Mouse (Mus musculus) neural tube, embryonic 13.5 days (tissue): ENCODE results near the gene Cblc. TPM values are rescaled to one million over a fixed set of nuclear protein-coding genes. Genes with fewer than 3 reads are reported as not detected.

ENCODE experiments used
- ATAC-seq: fragments of 200-750 bp; cut with Nextera tagmentation; 2 replicates; pipeline ENCODE4 v1.8.0; 2017; ENCODE audit warnings: low read depth, mild to moderate bottlenecking, moderate TSS enrichment, moderate library complexity
- H3K27ac ChIP-seq: fragments of 300-500 bp; sonication (generic); replicated peaks from 2 replicates; pipeline ENCODE4 v1.5.1; 2015; ENCODE audit warnings: moderate library complexity, mild to moderate bottlenecking, inconsistent platforms
- H3K27me3 ChIP-seq: fragments of 300-500 bp; sonication (generic); 2 replicates; pipeline ENCODE4 v1.6.1; 2015; ENCODE audit warnings: mild to moderate bottlenecking, inconsistent platforms
- H3K36me3 ChIP-seq: fragments of 300-500 bp; sonication (generic); 2 replicates; pipeline ENCODE4 v1.6.1; 2015; ENCODE audit warnings: mild to moderate bottlenecking, inconsistent platforms
- H3K4me1 ChIP-seq: fragments of 300-500 bp; sonication (generic); replicated peaks from 2 replicates; pipeline ENCODE4 v1.6.1; 2015; ENCODE audit warnings: inconsistent platforms
- H3K4me2 ChIP-seq: fragments of 300-500 bp; sonication (generic); 2 replicates; pipeline ENCODE4 v1.6.1; 2015; ENCODE audit warnings: inconsistent platforms, mild to moderate bottlenecking, moderate library complexity
- H3K4me3 ChIP-seq: fragments of 300-500 bp; sonication (generic); 2 replicates; pipeline ENCODE4 v1.5.1; 2015; ENCODE audit warnings: mild to moderate bottlenecking, inconsistent platforms
- H3K9ac ChIP-seq: fragments of 300-500 bp; sonication (generic); 2 replicates; pipeline ENCODE4 v1.6.1; 2015; ENCODE audit warnings: moderate library complexity, mild to moderate bottlenecking, inconsistent platforms
- H3K9me3 ChIP-seq: fragments of 300-500 bp; sonication (generic); 2 replicates; pipeline ENCODE4 v1.6.1; 2016; ENCODE audit warnings: inconsistent platforms
- WGBS: fragments of 180-500 bp; shearing (Covaris S2); methylation state at CpG from one replicate; pipeline ENCODE4 v1.1.7; 2015; 5-methylcytosine and 5-hydroxymethylcytosine counted together
- polyA plus RNA-seq: library from polyadenylated mRNA; unstranded; fragments of >200 nt; fragmentation: Nextera tagmentation; extraction: Ambion mirVana; gene quantifications from 2 replicates; pipeline ENCODE4 v1.2.1, GENCODE M21; 2015

Cblc gene
- polyA plus RNA-seq, 1 experiment from 2014 or later = not detected

- 1% methylated on average over 28 of the region's 28 CpGs for WGBS
- Histone ChIP-seq H3K4me2 (peak overlapping the region; percentile 57), H3K4me1 (peaks cover 26% of the 10 kb centered on the region), H3K9me3 (no peaks in the 10 kb centered on the region), H3K27ac (no peak overlapping the region), H3K9ac (peak overlapping the region; percentile 57), H3K27me3 (peaks cover 82% of the 10 kb centered on the region), H3K4me3 (peak overlapping the region; percentile 34), H3K36me3 (no peaks in the 10 kb centered on the region)
- ATAC-seq = peak; percentile 62
Measured at GRCm38 (mm10) chr7:19816224-19816771, 19.7 kb upstream of the Cblc start.

DNA sequence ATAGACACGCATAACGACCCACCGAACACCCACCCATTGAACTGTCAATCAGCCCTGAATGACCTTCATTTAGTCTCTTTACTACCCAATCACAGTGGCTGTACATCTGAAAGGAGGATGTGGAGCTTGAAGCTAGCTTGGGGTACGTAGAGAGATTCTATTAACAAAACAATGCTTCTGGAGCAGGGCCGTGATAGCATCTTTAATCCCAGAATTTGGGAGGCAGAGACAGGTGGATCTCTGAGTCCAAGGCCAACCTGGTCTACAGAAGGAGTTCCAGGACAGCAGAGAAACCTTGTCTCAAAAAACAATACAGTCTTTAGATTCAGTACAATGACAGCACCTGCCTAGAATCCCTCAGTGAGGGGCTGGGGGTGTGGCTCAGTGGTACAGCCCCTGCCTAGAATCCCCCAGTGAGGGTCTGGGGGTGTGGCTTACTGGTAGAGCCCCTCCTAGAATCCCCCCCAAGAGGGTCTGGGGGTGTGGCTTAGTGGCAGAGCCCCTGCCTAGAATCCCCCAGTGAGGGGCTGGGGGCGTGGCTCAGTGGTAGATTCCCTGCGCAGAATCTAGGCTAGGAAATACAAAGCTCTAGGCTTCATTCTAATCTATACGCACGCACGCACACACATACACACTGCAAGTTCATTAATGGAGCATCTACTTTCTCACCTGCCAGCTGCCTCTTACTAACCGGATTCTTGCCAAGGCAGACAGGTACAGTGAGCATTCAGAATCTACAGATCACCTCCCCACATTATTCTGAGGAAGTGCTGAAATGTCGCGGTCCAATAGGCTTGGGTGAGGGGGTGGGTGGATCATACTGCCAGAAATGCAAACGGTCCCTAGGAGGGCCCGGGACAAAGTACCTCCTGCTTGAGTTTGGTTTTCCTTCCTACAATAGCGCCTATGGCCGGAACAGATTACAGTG, 19.0 kb upstream of the Cblc start:
- Histone ChIP-seq H3K27me3 (peaks cover 82% of the 10 kb centered on the region), H3K27ac (no peak overlapping the region), H3K4me2 (peak overlapping the region; percentile 57), H3K36me3 (no peaks in the 10 kb centered on the region), H3K9me3 (no peaks in the 10 kb centered on the region), H3K4me3 (peak overlapping the region; percentile 34), H3K9ac (peak overlapping the region; percentile 57), H3K4me1 (peaks cover 31% of the 10 kb centered on the region)
- WGBS = 27% methylated on average over 17 of the region's 17 CpGs
- peak; percentile 38 for ATAC-seq

- Histone ChIP-seq H3K4me2 (no peak overlapping the region), H3K9ac (no peak overlapping the region), H3K27me3 (peaks cover 92% of the 10 kb centered on the region), H3K9me3 (no peaks in the 10 kb centered on the region), H3K4me3 (no peak overlapping the region), H3K27ac (no peak overlapping the region), H3K36me3 (no peaks in the 10 kb centered on the region), H3K4me1 (peaks cover 41% of the 10 kb centered on the region)
- 86% methylated on average over 6 of the region's 6 CpGs for WGBS
- ATAC-seq = no peak
Measured at GRCm38 (mm10) chr7:19813579-19814122, 17.0 kb upstream of the Cblc start.

GRCm38 (mm10) chr7:19813161-19813560, 16.6 kb upstream of the Cblc start:
- Histone ChIP-seq H3K27ac (no peak overlapping the region), H3K9ac (no peak overlapping the region), H3K4me2 (no peak overlapping the region), H3K27me3 (peaks cover 92% of the 10 kb centered on the region), H3K4me1 (peaks cover 41% of the 10 kb centered on the region), H3K36me3 (no peaks in the 10 kb centered on the region), H3K9me3 (no peaks in the 10 kb centered on the region), H3K4me3 (no peak overlapping the region)
- WGBS = 85% methylated on average over 4 of the region's 4 CpGs
- ATAC-seq = no peak

DNA sequence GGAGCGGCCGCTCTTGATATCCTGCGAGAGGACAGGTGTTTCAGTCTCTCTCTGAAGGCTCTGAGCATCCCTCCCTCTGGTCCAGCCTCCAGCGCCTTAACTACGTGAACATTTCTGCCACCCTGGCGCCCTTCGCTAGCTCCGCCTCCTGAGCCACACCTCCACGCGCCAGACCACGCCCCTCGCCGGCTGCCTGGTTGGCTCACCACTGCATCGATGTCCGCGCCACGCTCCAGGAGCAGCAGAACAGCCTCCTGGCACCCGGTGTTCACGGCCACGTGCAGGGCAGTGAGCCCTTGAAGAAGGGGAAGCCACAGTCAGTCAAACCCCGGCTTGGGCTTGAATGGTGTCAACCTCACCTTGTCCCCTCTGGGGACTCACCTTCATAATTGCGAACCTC, 14.5 kb upstream of the Cblc start:
- Histone ChIP-seq H3K36me3 (no peaks in the 10 kb centered on the region), H3K27ac (no peak overlapping the region), H3K27me3 (peaks cover 75% of the 10 kb centered on the region), H3K9ac (no peak overlapping the region), H3K4me3 (peak overlapping the region; percentile 16), H3K4me1 (peaks cover 22% of the 10 kb centered on the region), H3K9me3 (no peaks in the 10 kb centered on the region), H3K4me2 (peak overlapping the region; percentile 44)
- 5% methylated on average over 22 of the region's 22 CpGs for WGBS
- peak; percentile 33; the same call in 1 of the 2 replicates for ATAC-seq

- Histone ChIP-seq H3K27me3 (peaks cover 63% of the 10 kb centered on the region), H3K27ac (no peak overlapping the region), H3K9ac (peak overlapping the region; percentile 53; the same call in 1 of the 2 replicates), H3K36me3 (no peaks in the 10 kb centered on the region), H3K9me3 (no peaks in the 10 kb centered on the region), H3K4me3 (peak overlapping the region; percentile 25), H3K4me1 (peaks cover 17% of the 10 kb centered on the region), H3K4me2 (peak overlapping the region; percentile 48)
- peak; percentile 34 for ATAC-seq
- 4% methylated on average over 27 of the region's 27 CpGs for WGBS
Measured at GRCm38 (mm10) chr7:19809369-19809768, 12.8 kb upstream of the Cblc start.

DNA sequence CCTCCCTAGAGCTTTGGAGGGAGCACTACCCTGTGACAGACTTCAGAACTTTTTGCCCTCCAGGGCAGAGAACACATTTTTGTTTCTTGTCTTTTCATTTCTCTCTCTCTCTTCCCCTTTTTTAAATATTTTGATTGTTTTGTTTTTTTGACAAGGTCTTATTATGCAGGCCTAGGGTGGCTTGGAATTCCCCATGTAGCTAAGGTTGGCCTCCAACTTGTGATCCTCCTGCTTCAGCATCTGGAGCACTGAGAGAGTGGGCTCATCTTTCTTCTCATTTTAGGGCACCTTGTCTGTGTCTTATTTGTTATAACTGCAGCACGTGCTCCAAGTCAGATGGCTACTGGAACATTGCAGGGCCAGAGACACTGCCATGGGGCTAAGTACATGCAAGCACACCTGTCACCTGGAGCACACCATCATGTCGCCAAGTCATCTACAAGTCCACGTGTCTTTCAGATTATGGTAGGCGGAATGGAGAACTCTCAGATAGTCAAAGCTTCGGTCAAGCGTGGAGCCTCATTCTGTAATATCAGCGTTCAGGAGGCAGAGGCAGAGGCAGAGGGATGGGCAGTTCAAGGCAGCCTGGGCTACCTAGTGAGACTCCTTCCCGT, 9.9 kb upstream of the Cblc start:
- no peaks in the 10 kb centered on the region for H3K36me3 ChIP-seq
- peaks cover 41% of the 10 kb centered on the region for H3K27me3 ChIP-seq
- WGBS = 87% methylated on average over 8 of the region's 8 CpGs
- H3K27ac ChIP-seq = no peak overlapping the region
- H3K9me3 ChIP-seq = no peaks in the 10 kb centered on the region
- ATAC-seq = no peak
- no peak overlapping the region for H3K4me3 ChIP-seq
- no peak overlapping the region for H3K9ac ChIP-seq
- peaks cover 16% of the 10 kb centered on the region for H3K4me1 ChIP-seq
- no peak overlapping the region for H3K4me2 ChIP-seq

DNA sequence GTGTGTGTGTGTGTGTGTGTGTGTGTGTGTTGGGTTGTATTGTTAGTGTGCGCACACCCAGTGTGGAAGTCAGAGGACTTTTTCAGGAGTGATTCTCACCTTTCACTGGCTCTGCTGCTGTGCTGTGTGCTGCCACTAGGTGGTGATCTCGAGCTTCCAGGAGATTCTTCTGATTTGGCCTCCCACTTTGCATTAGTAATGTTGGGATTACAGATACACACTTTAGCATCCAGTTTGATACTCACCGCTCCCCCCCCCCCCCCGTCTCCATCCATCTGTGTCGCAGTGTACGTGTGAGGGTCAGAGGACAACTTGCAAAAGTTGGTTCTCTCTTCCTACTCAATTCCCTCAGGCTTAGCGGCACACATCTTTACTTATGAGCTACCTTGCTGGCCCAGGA, 6.4 kb upstream of the Cblc start:
- no peak overlapping the region for H3K27ac ChIP-seq
- no peaks in the 10 kb centered on the region for H3K4me1 ChIP-seq
- ATAC-seq = peak; percentile 45; the same call in 1 of the 2 replicates
- WGBS = 24% methylated on average over 7 of the region's 7 CpGs
- H3K9me3 ChIP-seq = no peaks in the 10 kb centered on the region
- H3K4me3 ChIP-seq = no peak overlapping the region
- no peak overlapping the region for H3K9ac ChIP-seq
- 0 out of 2 replicates have a peak, but pooled peaks cover 6% of the 10 kb centered on the region for H3K27me3 ChIP-seq
- no peaks in the 10 kb centered on the region for H3K36me3 ChIP-seq
- H3K4me2 ChIP-seq = no peak overlapping the region

DNA sequence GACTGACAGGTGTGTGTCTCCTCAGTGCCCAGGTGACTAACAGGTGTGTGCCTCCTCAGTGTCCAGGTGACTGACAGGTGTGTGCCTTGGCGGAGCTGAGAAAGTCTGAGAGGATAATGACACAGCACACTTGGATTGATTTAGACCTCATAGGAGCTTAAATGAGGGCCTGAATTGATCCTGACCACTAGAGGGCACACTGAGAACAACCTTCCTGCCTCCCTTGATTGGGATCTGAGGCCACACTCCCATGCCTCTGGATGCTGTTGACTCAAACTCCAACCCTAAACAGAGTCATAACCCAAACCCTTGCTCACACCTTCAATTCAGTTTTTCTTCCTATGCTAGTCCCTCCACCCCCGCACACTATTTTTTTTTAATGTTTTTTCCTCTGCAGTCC, 4.2 kb upstream of the Cblc start:
- WGBS = 39% methylated on average over 2 of the region's 2 CpGs
- H3K4me2 ChIP-seq = no peak overlapping the region
- H3K27me3 ChIP-seq = peaks cover 28% of the 10 kb centered on the region
- H3K9me3 ChIP-seq = no peaks in the 10 kb centered on the region
- no peaks in the 10 kb centered on the region for H3K36me3 ChIP-seq
- no peak overlapping the region for H3K27ac ChIP-seq
- H3K4me1 ChIP-seq = no peaks in the 10 kb centered on the region
- no peak overlapping the region for H3K9ac ChIP-seq
- no peak for ATAC-seq
- H3K4me3 ChIP-seq = no peak overlapping the region

GRCm38 (mm10) chr7:19796254-19796653, 355 bp downstream of the Cblc start:
- no peak overlapping the region for H3K27ac ChIP-seq
- H3K4me1 ChIP-seq = no peaks in the 10 kb centered on the region
- H3K4me2 ChIP-seq = no peak overlapping the region
- peaks cover 36% of the 10 kb centered on the region for H3K27me3 ChIP-seq
- H3K36me3 ChIP-seq = no peaks in the 10 kb centered on the region
- H3K9me3 ChIP-seq = no peaks in the 10 kb centered on the region
- H3K4me3 ChIP-seq = no peak overlapping the region
- ATAC-seq = no peak
- no peak overlapping the region for H3K9ac ChIP-seq
- WGBS = 7% methylated on average over 18 of the region's 18 CpGs

DNA sequence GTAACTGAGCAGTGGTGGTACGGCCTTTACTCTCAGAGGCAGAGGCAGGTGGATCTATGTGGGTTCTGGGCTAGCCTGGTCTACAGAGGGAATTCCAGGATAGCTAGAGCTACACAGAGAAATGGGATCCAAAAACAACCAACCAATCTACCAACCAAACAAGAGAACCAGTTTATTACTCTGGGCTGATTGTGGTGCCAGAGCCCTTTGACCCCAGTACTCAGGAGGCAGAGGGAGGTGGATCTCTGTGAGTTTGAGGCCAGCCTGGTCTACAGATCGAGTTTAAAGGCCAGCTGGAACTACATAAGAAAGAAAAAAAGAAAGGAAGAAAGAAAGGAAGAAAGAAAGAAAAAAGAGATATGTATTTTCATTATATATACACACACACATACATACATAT, 1.4 kb downstream of the Cblc start:
- no peak overlapping the region for H3K27ac ChIP-seq
- 0 out of 2 replicates have a peak, but pooled peaks cover 1% of the 10 kb centered on the region for H3K4me1 ChIP-seq
- ATAC-seq = no peak
- no peak overlapping the region for H3K4me3 ChIP-seq
- H3K9me3 ChIP-seq = no peaks in the 10 kb centered on the region
- peaks cover 44% of the 10 kb centered on the region for H3K27me3 ChIP-seq
- 62% methylated on average over 2 of the region's 2 CpGs for WGBS
- H3K9ac ChIP-seq = no peak overlapping the region
- H3K4me2 ChIP-seq = no peak overlapping the region
- no peaks in the 10 kb centered on the region for H3K36me3 ChIP-seq
